Mouse (Mus musculus) ES-Bruce4 (cell line): Measurements from ENCODE around the gene Elf5.

Experiments used
- CTCF ChIP-seq: IDR thresholded peaks from one replicate; pipeline ENCODE4 v1.8.1; 2011; ENCODE audit warnings: low read depth, low read length
- POLR2A ChIP-seq: IDR thresholded peaks from one replicate; pipeline ENCODE4 v1.8.1; 2011; ENCODE audit warnings: low read length; ENCODE audit not compliant: insufficient read depth

DNA sequence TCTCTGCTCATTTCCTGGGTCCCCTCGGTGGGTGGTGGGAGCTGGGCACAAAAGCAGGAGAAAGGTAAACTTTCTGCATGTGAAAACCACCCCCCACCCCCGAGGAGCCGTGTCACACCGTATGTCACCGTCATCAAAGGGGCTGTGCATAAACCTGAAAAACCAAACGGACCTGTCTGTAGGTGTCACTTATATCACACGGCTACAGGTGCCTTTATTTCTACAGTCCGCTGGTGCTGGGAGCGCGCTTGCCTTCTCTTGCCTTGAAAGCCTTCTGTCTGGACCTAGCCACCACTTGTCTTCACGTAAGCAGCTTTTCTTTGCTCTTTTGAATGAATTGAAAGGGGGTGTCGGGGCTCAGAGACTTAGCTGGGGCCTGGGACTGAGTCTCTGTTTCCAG lies 12.4 kb downstream of the Elf5 start:
- no peak for TF ChIP-seq CTCF
- TF ChIP-seq POLR2A: no peak
